Mouse (Mus musculus) heart, adult 2 months (tissue): ENCODE data around the gene Tpsb2.

ENCODE experiments used
- CTCF ChIP-seq: fragments of 200-600 bp; IDR thresholded peaks from 2 replicates; pipeline ENCODE4 v1.8.1; 2022; ENCODE audit warnings: antibody characterized with exemption, mild to moderate bottlenecking, moderate library complexity
- EP300 ChIP-seq: fragments of 200-500 bp; IDR thresholded peaks from 2 replicates; pipeline ENCODE4 v1.6.1; 2011; ENCODE audit warnings: low read depth, low read length, control low read depth; ENCODE audit not compliant: insufficient read depth
- POLR2A ChIP-seq: fragments of 200-500 bp; IDR thresholded peaks from 2 replicates; pipeline ENCODE4 v1.6.1; 2011; ENCODE audit warnings: mild to moderate bottlenecking, low read depth, low read length, control low read depth; ENCODE audit not compliant: insufficient read depth

DNA sequence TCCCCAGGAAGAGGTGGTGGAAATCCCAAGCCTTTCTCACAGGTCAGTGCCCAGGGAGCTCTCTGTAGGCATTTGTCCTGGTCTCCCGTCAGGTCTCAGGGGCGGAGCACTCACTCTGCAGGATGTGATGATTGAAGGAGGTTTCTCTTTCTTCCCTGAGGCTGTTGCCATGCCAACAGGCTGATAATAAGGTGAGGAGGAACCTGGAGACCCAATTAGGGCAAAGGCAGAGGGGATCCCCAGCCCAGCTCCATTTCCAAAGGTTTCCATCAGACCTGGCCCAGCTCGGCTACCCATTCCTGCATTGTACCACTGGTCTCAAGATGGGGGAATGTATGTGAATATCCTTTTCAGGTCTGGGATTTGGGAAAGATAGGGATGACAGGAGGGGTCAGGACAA, 38.1 kb downstream of the Tpsb2 start:
- no peak for TF ChIP-seq CTCF
- no peak for TF ChIP-seq POLR2A
- no peak for TF ChIP-seq EP300
